Mouse (Mus musculus) kidney, postnatal 4 days (tissue): ENCODE results near the gene Nmrk1.
"Not testable (repeated sequence)": the region's sequence is repeated elsewhere in the genome, so short reads cannot be mapped to it uniquely, and the experiment has no call there.

Experiments used
- DNase-seq, 2 experiments: peaks; one replicate each; pipeline ENCODE4 v3.0.0; 2021; ENCODE audit warnings: mixed read lengths in 2 of 2

The Nmrk1 gene

DNA sequence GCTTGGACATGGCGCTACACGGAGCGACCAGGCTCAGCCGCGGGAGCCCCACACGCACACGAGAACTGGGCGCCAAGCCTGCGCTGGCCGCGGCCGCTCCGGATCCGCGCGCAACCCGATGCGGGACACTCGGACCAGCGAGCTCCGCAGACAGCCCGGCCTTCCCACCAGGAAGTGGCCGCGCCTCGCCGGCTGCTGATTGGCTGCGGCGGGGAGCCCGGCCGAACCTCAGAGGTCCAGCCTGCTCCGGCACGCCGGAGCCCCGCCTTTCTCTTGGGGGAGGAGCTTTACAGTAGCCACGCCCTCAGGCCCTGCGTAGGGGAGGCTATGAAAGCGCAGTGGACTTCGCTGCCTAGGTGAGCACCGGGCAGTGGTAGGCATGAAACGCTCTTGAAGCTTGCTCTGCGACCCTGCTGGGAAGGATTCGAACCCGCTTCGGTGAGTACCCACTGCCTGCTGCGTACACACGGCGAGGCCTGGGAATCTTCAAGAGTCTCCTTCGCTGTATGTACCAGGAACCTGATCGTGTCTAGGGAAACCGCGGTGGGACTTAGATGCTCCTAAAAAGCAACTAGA, at the start of gene Nmrk1, which contains the start of gene Ostf1:
TSS of gene Nmrk1 (plus strand) at position 307 of the 576 bp plus-strand sequence.
TSS of gene Ostf1 (minus strand) at position 180 of the 576 bp plus-strand sequence.
- peak; percentile 99 for DNase-seq

DNA sequence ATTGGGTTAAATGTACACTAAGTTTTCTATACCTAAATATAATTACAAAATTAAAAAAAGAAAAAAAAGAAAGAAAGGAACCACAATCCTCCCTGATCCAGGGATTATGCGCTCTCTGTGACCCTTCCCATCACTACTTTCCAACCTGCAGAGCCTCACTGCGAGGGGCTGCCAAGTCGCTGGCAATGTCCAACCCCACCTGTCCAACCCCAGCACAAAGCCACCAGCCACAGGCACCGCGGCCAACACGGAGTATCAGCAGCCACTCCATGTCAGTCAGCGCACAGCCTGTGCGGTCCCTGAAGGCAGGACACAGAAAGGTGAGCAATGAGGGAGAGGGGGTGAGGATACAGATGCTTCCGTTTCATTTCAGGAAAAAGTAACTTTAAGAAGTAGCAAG, 49.5 kb upstream of the Nmrk1 start:
- DNase-seq, result no peak

DNA sequence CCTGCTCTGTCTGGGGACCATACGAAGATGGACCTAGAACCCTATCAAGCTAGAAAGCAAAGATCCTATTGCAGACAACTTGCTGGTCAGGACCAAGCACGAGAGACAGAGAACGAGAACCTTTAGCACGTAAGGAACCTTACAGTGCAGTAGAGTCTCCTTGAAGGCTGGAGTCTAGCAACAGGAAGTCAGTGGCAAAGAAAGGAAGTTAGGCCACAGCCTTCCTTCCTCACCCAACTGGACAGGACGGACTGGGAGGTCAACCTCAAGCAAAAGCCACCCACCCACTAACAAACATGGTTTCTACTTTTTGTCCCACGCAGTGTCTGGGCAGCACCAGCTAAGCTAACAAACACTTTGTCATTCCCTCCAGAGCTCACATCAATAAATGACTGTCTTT, 48.9 kb upstream of the Nmrk1 start:
- no peak for DNase-seq

DNA sequence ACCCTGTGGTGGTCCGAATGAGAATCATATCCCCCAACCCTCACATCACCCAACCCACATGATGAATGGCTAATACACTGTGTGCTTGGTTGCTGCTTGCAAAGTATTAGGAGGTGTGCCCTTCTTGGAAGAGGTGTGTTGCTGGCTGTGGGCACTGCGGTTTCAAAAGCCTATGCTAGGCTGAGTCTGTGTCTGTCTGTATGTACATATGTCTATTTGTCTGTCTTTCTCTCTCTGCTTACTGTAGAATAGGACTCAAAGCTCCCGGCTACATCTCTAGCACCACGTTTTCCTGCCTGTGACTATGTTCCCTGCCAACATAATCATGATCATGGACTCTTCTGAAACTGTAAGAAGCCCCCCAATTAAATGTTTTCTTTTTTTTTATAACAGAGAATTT, 48.0 kb upstream of the Nmrk1 start:
- DNase-seq, result no peak

DNA sequence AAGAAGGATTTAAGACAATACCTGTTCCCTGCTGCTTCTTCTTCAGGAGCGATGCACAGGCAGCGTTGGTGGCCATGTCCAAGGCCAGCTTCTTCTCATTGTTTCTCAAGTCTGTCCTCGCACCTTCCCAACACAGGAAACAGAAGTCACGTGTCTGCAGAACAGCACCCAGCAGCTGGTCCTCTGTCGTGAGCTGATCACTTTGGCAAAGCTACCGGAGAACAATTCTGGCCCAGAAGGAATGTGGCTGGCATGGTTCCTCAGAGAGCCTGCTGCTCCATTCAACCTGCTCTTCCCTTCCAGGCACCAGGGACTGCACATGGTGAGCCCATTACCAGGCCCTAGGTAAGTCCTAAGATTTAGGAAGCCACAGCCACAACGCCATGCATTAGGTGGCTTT, 47.1 kb upstream of the Nmrk1 start:
- no peak for DNase-seq

DNA sequence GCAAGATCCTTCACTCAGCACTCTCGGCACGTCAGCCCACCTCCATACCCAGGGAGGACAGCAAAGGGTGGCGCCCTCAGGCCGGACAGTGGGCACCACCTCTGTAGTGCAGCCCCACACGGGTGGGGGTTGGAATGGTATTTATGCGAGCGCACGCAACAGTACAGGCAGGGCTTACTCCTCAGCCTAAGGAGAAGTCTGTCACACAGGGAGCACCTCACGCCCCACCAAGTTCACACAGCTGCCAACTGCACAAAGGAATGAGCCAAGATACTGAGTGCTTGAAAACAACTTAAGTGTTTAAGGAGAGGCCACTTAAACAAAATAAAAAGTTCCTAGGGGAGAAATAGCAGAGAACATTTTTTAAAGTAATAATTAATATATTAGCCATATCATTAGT, 44.6 kb upstream of the Nmrk1 start:
- DNase-seq, result peak; percentile 22 to 52

DNA sequence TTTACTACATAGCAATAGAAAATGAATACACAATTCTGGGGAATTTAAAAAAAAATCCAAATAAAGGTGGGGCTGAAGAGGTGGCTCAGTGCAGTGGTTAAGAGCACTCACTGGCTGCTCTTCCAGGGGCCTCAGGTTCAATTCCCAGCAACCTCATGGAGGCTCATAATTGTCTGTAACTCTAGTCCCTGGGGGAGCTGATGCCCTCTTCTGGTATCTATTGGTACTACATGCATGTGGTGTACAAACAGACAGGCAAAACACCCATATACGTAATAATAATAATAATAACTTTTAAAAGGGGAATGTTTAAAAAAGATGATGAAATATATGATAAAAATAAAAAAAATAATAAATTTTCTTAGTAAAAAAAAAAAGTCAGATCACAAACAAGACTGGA, 43.5 kb upstream of the Nmrk1 start:
- no peak for DNase-seq

DNA sequence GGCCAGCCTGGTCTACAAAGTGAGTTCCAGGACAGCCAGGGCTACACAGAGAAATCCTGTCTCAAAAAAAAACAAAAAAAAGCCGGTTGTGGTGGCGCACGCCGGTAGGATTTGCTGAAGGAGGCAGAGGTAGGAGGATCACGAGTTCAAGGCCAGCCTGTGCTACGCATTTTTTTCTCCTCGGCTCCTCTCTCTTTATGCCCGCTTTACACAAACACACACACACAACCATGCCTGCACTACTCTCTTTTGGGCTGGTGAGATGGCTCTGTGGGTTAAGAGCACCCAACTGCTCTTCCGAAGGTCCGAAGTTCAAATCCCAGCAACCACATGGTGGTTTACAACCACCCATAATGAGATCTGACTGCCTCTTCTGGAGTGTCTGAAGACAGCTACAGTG, 42.9 kb upstream of the Nmrk1 start:
- not testable (repeated sequence) for DNase-seq

DNA sequence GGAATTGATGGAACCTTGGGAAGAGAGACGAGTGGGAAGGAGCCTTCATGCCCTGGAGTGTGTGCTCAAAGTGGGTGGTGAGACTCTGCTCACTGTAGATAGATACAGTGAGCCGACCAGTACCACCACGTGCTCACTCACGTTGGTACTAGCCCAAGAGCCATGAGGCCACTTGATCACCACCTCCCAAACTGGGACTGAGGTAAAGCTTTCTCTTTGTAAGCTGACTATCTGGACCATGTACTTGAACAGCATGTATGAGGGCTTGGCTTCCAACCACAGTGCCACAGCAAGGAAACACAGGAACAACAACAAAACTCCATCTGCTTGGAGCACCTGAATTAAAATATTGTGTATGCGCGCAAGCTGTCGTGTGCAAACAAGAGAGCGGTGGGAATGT, 42.5 kb upstream of the Nmrk1 start:
- no peak for DNase-seq

DNA sequence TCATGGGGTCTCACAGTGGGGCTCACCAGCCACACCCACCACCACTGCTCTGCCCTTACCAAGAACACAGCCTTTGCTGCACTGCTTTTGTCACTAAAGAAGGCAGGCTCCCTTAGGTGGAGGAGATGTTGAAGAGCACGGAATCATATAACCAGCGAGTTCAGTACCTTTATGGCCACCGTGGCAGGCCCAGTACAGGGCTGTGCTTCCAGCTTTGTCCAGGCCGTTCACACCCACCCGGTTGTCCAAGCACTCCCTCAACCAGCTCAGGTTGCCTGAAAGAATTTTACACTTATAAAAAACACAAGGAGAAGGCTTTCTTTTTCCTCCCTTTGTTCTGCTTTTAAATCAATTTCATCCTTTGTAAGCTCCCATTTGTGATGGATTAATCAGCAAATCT, 41.5 kb upstream of the Nmrk1 start:
- no peak for DNase-seq

DNA sequence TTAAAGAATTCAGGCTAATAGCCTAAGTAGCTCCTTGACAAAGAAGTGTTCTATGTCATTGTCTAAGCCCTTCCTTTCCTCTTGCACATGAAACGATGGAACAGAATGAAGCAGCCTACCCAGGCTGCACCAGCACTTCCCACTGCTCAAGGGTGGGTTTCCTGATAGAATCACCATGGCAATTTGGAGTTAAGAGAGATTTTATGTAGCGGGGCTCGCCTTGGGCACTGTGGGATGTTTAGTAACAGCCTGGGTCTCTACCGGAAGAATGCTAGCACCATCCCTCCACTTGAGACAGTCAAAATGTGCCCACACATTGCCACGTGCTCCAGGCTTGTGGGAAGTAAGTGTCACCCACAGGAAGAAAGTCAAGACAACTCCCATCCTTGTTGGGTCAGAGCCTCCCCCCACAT, 40.8 kb upstream of the Nmrk1 start:
- peak in 1 of 2 experiments; percentile 28 for DNase-seq

DNA sequence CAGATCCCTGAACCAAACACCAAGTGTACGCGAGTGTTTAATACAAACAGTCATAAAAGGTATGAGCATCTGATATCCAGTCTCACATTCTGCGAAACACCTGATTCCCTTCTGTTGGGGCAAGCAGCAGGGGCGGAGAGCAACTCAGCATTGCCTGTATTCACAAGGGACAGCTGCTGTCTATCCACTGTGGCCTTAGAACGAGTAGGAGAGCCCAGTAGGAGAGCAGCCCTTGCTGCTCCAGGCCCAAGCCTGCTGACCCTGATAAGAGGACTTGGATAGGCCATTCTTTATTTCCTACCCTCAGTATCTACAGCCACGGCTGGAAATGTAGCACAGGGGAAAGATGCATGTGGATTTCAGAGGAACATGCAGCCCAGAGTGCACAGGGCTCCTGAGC, 38.8 kb upstream of the Nmrk1 start:
- peak in 1 of 2 experiments; percentile 39 for DNase-seq

DNA sequence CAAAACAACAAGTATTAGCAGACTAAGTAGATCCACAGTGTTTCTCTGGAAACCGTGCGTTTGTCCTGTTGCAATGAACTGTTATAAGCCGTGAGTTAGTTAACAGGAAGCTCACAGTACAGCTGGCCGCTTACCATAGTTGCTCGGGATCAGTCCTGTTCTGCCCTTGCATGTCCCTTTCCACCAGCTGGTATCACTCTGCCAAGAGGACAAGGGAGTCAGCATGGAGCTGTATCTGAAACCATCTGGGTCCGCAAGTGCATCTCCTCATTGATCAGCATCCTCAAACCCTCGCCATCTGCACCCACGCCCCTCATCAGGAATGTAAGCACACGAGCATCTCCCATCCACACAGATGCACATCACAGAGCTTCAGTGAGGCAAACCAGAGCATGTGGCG, 38.0 kb upstream of the Nmrk1 start:
- peak; percentile 24 to 50 for DNase-seq

DNA sequence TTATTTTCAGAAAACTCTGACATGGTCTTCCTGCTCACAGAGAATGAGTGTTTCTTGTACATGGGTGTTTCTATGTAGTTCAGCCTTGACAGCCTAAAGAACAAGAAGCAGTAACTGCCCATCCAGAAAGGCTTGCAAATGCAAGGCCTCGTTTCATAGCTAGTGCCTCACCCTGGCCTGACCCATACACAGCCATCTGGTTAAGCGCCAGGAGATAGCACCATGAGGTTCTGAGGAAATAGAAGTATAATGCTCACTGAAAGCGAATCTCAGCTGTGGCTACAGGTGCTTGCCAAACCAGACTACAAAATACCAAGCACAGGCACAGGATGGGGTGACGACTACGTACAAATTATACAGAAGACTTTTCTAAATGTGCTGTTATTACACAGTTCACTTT, 34.9 kb upstream of the Nmrk1 start:
- no peak for DNase-seq

DNA sequence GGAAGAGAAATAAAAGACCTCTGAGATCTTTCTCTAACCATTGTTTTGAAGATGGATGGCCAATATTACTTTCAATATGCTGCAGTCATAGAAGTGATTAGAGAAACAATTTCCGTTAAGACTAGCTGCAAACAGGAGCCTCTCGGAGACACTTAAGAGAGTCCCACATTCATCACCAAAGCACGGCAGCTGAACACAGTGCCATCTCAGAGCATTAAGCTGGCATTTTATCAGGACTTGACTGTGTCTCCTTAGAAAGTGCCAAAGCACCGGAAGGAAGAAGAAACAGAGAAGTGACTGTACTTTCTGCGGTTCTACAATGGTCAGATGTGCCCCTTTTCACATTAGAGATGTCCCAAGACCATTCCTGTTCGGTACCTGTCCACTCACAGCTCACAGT, 34.0 kb upstream of the Nmrk1 start:
- no peak for DNase-seq

DNA sequence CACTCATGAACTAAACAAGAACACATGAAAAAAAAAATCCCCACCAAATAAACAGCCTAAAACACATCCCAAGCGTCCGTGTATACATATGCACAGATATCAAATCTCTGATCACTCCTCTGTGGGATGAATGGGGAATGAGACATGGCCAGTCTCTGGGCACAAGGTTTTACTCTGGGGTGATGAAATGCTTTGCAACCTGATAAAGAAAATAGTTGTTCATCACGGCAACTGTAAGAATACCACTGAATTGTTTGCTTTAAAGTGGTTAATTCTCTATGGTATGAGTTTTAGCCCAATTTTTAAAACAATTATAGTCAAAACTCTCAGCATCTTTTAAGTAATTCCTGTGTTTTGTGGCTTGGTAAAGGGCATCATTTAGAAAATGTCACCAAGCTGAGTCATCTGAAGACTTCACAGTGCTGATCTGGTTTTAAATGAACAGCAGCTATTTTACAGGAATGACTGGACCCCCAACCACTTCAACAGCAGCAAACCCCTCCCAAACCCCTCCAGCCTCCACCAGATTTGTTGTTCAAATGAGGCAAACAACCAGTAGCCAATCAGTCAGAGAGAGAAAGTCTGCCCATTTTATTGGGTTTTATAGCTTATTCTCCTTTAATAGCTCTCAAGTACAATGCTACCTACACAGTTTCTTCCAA, 33.4 kb upstream of the Nmrk1 start:
- no peak for DNase-seq

DNA sequence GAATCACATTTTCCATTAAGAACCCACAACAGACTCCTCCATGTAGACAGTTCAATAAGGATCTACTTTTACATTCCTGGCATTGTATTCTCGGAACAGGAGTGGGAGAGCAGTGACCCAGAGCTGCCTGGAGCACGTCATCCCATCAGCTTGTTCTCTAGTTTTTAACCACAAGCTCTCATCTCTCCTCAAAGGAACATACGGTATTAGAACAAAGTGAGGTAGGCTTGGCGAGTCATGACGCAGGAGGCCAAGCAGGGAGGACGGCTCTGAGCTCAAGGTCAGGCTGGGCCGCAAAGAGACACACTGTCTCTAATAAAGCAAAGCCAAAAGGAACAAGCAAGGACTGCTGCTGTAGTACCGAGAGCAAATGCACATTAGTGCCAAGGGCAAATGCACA, 32.7 kb upstream of the Nmrk1 start:
- DNase-seq, result no peak

DNA sequence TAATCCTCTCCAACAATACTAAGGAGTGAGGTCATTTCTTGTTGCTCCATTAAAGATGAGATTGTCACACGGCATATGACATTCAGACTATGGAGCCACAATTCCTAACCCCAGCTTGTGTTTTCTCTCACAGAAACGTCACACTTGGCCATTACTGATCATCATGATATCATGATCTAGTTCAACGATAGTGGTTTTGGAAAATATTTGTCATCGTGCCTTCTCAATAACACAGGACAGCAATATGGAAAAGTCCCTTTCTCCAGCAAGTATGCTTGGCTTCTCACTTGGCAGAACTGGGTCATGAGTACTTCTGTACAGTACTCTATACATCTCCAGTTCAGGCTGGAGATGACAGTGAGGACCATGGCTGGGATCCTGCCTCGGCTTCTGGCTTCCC, 32.1 kb upstream of the Nmrk1 start:
- no peak for DNase-seq

DNA sequence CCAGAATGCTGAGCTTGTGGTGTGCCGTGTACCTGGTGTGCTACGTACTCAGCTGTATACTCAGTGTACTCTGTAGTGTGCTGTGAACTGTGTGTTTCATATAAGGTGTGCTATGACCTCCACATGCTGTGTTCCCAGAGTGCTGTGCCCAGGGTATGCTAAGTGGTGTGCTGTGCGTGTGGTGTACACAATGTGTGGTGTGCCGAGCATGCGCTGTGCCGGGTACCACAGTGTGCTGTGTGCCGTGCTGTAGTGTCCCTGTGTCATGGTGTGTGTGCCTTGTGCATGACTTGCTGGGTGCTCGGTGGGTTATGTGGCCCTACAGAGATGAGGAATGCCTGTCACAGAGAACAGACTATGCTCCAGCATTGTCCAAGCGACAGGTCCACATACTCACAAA, 31.1 kb upstream of the Nmrk1 start:
- no peak for DNase-seq

DNA sequence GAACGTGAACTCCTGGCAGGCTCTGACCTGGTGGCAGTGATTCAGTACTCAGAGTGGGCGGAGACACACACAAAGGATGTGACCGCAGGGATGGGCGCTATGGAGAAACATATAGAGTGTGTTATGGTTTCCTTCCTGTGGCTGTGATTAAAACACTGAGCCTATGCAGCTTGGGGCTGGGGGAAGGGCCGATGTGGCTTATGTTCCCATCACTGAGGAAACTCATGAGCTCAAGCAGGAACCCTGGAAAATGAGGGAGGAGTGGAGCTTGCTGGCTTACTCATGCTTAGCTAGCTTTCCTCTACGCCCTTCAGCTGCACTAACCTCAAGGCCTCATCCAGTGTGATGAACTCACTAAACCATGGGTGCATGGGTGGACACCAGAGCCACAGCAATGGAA, 28.7 kb upstream of the Nmrk1 start:
- no peak for DNase-seq

DNA sequence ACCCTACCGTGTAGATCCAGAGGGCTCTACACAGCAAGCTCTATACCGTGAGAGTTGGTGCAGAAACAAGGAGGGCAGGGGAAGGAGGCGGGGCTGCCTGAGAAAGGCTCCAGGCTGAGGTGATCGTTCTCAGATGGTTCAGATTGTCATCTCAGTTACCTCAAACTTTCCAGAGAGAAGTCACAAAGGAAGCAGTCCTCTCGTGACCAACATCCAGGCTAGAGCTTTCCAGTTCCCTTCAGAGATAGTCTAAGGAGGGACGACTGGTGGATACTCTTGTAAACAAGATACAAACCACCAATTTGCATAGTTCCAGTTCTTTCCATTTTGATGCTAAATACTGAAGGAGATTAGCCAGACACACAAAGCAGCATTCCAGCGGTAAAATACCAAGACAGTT, 23.8 kb upstream of the Nmrk1 start:
- no peak for DNase-seq

DNA sequence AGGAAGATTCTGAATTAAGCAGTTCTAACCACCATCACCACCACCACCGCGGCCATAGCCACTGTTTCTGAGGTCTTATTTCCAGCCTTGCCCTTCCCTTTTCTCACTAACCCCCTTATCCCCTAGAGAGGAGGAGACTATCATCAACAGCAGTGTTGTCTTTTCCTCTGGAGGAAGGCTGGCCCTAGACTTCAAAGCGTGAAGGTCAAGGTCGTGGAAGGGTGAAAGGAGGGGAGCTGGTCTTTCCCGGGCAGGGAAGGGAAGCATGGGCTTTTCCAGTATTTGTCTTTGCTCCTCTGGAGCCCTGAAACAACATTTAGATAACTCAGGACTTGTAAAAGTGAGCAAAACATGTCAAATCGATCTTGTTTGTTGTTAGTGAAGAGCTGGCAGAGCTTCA, 22.8 kb upstream of the Nmrk1 start:
- peak in 1 of 2 experiments; percentile 21 for DNase-seq

DNA sequence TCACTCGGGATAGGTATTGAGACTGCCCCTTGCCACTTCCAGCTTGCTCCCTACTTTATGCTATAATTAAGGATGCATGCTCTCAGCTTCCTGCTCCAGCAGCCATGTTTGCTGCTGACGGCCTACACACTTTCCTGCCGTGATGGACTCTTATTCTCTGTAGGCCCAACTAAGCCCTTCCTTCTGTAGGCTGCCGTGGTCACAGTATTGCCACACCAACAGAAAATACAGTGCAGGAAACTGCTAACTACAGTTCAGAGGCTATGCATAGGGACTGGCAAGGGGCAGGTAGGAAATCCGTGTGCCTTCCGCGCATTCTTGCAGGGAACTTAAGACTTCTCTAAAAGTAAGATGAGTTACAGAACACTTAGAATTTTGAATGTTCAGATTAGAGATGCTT, 17.4 kb upstream of the Nmrk1 start:
- DNase-seq, result no peak

DNA sequence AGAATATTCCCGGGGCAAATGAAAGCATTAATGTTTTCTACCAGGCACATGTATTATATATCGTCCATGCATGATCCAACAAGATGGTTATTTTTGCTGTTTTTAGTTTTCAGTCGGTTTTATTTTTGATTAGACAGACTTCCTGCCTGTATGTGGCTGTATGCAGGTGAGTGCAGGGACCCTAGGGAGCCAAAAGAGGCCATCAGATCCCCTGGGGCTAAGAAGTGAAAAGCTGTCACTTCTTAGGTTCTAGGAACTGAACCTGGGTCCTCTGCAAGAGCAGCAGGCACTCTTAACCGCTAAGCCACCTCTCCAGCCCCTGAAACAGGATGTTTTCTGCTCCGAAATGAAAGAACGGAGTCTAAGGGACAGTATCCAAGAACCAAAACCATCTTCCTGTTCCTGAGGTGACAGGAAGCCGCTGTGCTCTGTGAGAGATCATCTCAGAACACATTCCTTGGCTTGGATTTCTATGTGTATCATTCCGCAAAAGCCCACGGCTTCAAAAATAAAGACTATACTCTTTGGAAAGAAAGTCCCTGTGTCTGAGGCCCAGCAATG, 16.0 kb upstream of the Nmrk1 start:
- DNase-seq, result no peak

DNA sequence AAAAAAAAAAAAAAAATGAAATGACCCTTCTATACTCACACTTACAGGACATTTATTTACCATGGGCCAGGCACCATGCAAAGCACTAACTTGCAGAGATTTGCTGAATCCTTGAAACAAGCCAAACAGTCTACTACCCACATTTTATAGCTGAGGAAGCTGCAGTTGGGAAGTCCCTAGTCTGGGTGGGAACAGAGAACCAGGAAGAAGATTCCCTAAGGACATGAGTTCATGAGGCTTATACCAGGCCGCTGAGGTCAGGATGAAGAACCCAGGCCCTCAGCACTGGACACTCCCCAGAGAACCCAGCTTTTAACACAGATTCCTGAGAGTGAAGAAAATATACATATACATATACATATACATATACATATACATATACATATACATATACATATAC, 14.2 kb upstream of the Nmrk1 start:
- no peak for DNase-seq
